Mouse (Mus musculus): ENCODE measurements at regions not wholly inside any gene's neighbourhood (a gene's known extent, or its start where the extent isn't known, plus 50 kb on each side); places are given as distances from the start of the nearest gene placed in this dataset.
A peak's percentile ranks its signal among the peaks of the same experiment; 100 is the strongest.

- DNase-seq (ENCODE audit: extremely low spot score in 1 of 2, low spot score in 1 of 2): no peak
Observed at GRCm38 (mm10) chr3:50932397-50933089, 291.7 kb upstream of the Noct start.

GRCm38 (mm10) chr3:50933090-50933443 is 291.2 kb upstream of the Noct start:
- no peak for DNase-seq (ENCODE audit: extremely low spot score in 1 of 2, low spot score in 1 of 2)

GRCm38 (mm10) chr3:50939602-50940001 is 284.6 kb upstream of the Noct start:
- peak in 1 of 2 experiments; percentile 72 for DNase-seq (ENCODE audit: extremely low spot score in 1 of 2, low spot score in 1 of 2)

GRCm38 (mm10) chr3:50940656-50941055 is 283.6 kb upstream of the Noct start:
- DNase-seq (ENCODE audit: extremely low spot score in 1 of 2, low spot score in 1 of 2): no peak

- DNase-seq (ENCODE audit: extremely low spot score in 1 of 2, low spot score in 1 of 2): no peak
Observed at GRCm38 (mm10) chr3:50953456-50953855, 270.8 kb upstream of the Noct start.

DNA sequence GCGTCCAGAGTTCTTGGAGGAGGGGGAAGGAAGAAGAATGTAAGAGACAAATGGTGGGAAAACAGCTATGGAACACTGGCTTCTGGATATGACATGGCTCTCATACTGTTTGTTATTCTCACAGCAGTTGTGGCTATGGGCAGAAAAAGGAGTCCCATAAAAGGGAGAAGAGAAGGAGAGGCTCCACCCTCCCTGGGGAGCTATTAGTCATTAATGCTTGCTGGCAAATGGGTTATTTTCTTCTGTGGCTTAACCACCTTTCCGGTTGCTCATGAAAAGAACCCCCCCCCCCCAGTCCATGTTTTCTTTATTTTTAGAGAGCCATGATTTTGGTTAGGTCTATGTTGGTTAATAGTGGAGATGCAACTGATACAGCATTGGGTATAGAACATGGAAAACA is 253.9 kb upstream of the Noct start:
- no peak for DNase-seq (ENCODE audit: extremely low spot score in 1 of 2, low spot score in 1 of 2)

DNA sequence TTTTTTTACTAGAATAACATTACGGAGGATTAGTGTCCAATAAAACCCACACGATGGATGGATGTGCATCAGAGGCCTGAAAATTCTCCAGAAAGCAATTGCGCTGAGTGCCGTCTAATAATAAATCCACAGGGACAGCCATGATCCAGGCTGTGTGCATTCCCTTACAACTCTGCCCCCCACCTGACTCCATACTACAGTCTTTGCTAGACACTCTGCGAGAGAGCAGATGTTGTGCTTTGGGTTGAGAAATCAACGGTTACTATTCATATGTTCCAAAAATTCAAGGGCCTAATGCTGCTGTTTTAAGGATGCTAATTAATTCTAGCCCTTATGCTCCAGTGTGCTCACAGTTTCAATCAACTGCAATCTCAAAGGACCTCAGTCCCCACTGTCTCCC is 251.2 kb upstream of the Noct start:
- no peak for DNase-seq (ENCODE audit: extremely low spot score in 1 of 2, low spot score in 1 of 2)

DNA sequence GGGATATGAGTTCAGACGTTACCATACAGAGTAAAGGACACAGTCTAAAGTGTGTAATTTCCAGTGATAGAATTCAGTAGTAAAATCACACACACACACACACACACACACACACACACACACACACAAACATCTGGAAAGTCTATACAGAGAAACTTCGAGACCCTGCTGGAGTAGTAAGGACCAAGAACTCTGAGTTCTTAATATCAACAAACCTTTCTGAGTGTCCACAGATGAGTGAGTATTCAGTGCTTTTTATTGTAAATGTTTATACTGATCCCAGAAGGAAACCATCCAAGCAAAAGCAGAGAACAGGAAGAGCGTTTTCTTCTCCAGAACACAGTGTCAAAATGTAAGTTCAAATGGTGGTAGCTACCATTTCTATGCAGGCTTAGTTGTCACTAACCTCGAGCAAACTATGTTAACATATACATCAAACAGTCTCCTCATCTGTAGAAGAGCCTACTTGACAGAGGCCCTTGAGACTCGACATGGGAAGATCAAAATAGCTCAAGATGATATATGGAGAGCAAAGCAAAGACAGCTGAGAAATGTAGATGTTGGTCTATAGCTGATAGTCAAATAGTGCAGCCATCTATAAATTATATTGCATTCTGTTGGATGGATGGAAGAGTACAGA is 248.0 kb upstream of the Noct start:
- DNase-seq (ENCODE audit: extremely low spot score in 1 of 2, low spot score in 1 of 2): no peak

DNA sequence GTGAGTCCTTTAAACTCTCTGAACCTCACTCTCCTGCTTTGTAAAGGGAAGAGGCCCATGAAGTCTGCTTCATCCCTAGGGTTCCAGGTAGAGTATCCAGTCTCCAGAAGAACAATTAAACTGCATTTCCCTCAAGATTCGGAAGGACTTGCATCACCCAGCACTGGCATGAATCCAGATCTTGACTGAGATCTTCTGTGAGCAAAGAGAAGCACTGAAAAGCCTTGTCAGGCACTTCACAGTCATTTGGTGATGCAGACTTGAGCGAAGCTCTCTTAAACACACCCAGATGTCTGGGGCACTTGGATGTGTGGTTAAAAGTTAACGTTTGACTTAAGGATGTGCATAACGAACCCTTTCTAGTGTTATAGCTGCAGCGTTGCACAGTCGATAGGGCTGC is 247.4 kb upstream of the Noct start:
- no peak for DNase-seq (ENCODE audit: extremely low spot score in 1 of 2, low spot score in 1 of 2)

DNA sequence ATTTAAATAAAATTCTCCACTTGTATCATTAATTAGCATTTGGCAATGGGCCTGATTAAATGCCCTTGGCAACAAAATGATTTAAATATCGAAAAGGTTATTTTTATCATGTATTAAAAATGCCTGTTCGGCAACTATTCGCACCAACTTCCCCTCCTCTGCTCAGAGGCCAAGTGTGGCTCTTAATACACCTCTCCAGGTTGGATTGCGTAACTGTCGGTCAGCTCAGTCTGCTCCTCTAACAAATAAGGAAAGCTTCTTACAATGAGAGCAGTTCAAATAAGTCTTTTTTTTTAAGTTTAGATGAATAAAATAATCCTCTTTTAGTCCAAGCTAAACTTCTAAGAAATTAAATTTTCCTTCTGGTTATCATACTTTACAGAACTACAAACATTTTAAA is 245.6 kb upstream of the Noct start:
- no peak for DNase-seq (ENCODE audit: extremely low spot score in 1 of 2, low spot score in 1 of 2)

DNA sequence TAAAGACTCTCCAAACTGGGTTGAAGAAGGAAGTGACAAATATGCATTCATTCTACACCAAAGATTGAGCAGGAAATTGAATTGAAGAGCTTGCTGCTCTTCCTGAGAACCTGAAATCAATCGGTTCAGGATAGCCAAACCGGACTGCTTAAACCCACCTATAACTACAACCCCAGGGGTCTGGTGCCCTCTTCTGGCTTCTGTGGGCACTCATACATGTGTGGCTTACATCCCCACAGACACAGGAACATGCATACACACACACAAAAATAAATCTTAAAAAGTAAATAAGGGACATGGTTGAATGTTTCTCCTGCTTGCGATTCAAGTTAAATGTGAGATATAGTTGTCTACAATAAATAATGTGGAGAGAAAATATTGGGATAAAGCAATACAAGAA is 244.7 kb upstream of the Noct start:
- DNase-seq (ENCODE audit: extremely low spot score in 1 of 2, low spot score in 1 of 2): no peak

- DNase-seq (ENCODE audit: extremely low spot score in 1 of 2, low spot score in 1 of 2): no peak
Observed at GRCm38 (mm10) chr3:50981751-50982150, 242.5 kb upstream of the Noct start.

GRCm38 (mm10) chr3:50982649-50983048 is 241.6 kb upstream of the Noct start:
- DNase-seq (ENCODE audit: extremely low spot score in 1 of 2, low spot score in 1 of 2): no peak

GRCm38 (mm10) chr3:50983126-50983525 is 241.1 kb upstream of the Noct start:
- no peak for DNase-seq (ENCODE audit: extremely low spot score in 1 of 2, low spot score in 1 of 2)

DNA sequence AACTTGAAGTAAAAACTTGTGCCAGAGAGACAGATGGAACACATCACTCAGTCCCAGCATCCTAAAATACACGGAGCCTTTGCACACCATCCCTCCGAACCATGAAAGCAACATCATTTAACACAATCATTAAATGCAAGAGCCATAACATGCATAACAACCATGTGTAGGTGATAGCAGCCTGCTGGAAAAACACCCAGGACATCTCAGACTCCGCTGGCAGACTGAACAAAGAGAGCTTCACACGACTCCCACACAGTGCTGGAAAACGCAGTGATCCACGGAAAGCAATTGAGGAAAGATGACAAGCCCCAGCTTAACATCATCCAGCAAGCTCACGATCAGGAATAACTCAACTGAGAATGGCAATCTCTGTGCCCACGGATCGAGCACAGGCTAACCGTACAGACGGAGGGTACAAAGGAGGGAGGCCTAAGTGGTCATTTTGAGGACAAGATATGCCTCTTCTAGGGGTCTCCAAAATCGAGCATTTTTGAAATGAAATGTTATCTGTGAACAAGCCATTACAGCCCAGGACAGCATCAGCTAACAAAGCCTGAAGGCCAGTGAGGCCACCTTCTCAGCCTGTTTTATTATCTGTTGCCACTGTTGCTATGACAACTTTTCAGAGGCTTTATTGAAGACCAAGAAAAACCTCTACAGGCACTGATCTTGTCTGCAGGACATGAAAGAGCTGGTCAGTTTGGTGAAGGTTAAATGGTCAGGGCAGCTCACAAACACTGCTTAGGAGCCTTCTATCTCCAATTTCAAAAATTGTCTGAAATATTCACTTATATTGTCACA is 240.1 kb upstream of the Noct start:
- peak; percentile 85 to 89 for DNase-seq (ENCODE audit: extremely low spot score in 1 of 2, low spot score in 1 of 2)

- peak; percentile 52 to 56 for DNase-seq (ENCODE audit: extremely low spot score in 1 of 2, low spot score in 1 of 2)
Observed at GRCm38 (mm10) chr3:50987821-50988220, 236.4 kb upstream of the Noct start.

GRCm38 (mm10) chr3:50990810-50991209 is 233.4 kb upstream of the Noct start:
- no peak for DNase-seq (ENCODE audit: extremely low spot score in 1 of 2, low spot score in 1 of 2)

GRCm38 (mm10) chr3:50992581-50993313 is 231.5 kb upstream of the Noct start:
- no peak for DNase-seq (ENCODE audit: extremely low spot score in 1 of 2, low spot score in 1 of 2)

DNA sequence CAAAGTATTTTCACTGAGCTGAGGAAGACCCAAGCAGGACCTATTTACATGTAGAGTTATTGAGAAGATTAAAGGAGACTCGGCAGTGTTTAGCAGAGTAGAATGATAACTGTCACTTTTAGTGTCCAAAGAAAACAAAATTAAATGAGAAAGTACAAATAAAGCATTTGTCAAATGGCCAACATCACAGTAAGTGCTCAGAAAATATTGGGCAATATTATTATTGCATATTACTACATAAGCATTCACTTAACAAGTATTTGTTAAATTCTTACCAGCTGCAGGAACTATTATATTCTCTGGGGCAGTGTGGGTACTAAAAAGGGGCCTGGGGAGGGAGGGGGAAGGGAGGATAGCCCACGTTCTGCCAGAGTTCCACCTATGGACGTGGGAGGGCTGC is 224.5 kb upstream of the Noct start:
- no peak for DNase-seq (ENCODE audit: extremely low spot score in 1 of 2, low spot score in 1 of 2)

- DNase-seq (ENCODE audit: extremely low spot score in 1 of 2, low spot score in 1 of 2): no peak
Observed at GRCm38 (mm10) chr3:51000938-51001337, 223.3 kb upstream of the Noct start.

DNA sequence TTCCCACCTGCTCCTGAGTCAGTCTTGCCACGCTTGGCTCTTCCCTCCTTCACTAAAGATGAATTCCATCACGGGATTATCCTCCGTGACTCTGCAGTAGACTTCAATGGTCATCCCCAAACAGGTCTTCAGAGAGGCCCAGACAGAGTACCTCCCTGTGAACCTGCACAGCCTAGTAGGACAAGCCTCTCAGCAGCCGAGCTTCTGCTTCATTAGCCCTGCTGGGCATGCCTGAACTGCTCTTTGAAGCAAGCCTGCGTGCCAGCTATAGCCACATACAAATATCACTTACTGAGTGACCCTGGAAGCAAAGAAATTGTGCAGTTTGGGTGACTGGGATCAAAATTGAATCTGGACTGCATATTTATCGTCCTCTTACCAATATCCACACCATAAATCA is 221.6 kb upstream of the Noct start:
- no peak for DNase-seq (ENCODE audit: extremely low spot score in 1 of 2, low spot score in 1 of 2)

All from frontal cortex, adult 2 months (tissue).